Mouse (Mus musculus): ENCODE data around the gene Wfdc3.

Wfdc3 gene

GRCm38 (mm10) chr2:164745843-164746479 lies at the start of gene Wfdc3, which contains the start of gene Dnttip1:
Wfdc3 (minus strand) TSS chr2:164745931.
Dnttip1 (plus strand) TSS chr2:164745983.
- peak; percentile 89 for DNase-seq (ENCODE audit: low read depth, low spot score)

- DNase-seq (ENCODE audit: low read depth, low spot score) = peak; percentile 74
These were observed 48.6 kb upstream of the Wfdc3 start for GRCm38 (mm10) chr2:164794293-164794692.

GRCm38 (mm10) chr2:164793772-164794171 lies 48.0 kb upstream of the Wfdc3 start:
- no peak for DNase-seq (ENCODE audit: low read depth, low spot score)

GRCm38 (mm10) chr2:164793236-164793635 lies 47.5 kb upstream of the Wfdc3 start:
- DNase-seq (ENCODE audit: low read depth, low spot score) = no peak

- no peak for DNase-seq (ENCODE audit: low read depth, low spot score)
These were observed 46.9 kb upstream of the Wfdc3 start for GRCm38 (mm10) chr2:164792400-164793190.

- DNase-seq (ENCODE audit: low read depth, low spot score) = no peak
These were observed 46.1 kb upstream of the Wfdc3 start for GRCm38 (mm10) chr2:164791841-164792261.

GRCm38 (mm10) chr2:164790451-164790850 lies 44.7 kb upstream of the Wfdc3 start:
- no peak for DNase-seq (ENCODE audit: low read depth, low spot score)

GRCm38 (mm10) chr2:164788411-164788810 lies 42.7 kb upstream of the Wfdc3 start:
- DNase-seq (ENCODE audit: low read depth, low spot score) = no peak

- no peak for DNase-seq (ENCODE audit: low read depth, low spot score)
These were observed 42.0 kb upstream of the Wfdc3 start for GRCm38 (mm10) chr2:164787779-164788178.

- no peak for DNase-seq (ENCODE audit: low read depth, low spot score)
These were observed 41.3 kb upstream of the Wfdc3 start for GRCm38 (mm10) chr2:164787032-164787431.

- DNase-seq (ENCODE audit: low read depth, low spot score) = no peak
These were observed 40.7 kb upstream of the Wfdc3 start for GRCm38 (mm10) chr2:164786388-164786885.

GRCm38 (mm10) chr2:164785481-164786387 lies 40.0 kb upstream of the Wfdc3 start, which contains the start of gene Snx21:
Snx21 (plus strand) TSS chr2:164785823.
- peak; percentile 71 for DNase-seq (ENCODE audit: low read depth, low spot score)

- no peak for DNase-seq (ENCODE audit: low read depth, low spot score)
These were observed 39.2 kb upstream of the Wfdc3 start for GRCm38 (mm10) chr2:164784869-164785420.

- DNase-seq (ENCODE audit: low read depth, low spot score) = no peak
These were observed 38.3 kb upstream of the Wfdc3 start for GRCm38 (mm10) chr2:164783926-164784581.

GRCm38 (mm10) chr2:164781876-164782275 lies 36.1 kb upstream of the Wfdc3 start:
- DNase-seq (ENCODE audit: low read depth, low spot score) = no peak

GRCm38 (mm10) chr2:164779481-164780086 lies 33.9 kb upstream of the Wfdc3 start, which contains the start of gene Tnnc2:
Tnnc2 (minus strand) TSS chr2:164779967.
- no peak for DNase-seq (ENCODE audit: low read depth, low spot score)

- DNase-seq (ENCODE audit: low read depth, low spot score) = no peak
These were observed 33.1 kb upstream of the Wfdc3 start for GRCm38 (mm10) chr2:164778809-164779208.

- no peak for DNase-seq (ENCODE audit: low read depth, low spot score)
These were observed 32.2 kb upstream of the Wfdc3 start for GRCm38 (mm10) chr2:164778015-164778287.

GRCm38 (mm10) chr2:164777246-164778014 lies 31.7 kb upstream of the Wfdc3 start:
- no peak for DNase-seq (ENCODE audit: low read depth, low spot score)

GRCm38 (mm10) chr2:164776801-164777200 lies 31.1 kb upstream of the Wfdc3 start:
- DNase-seq (ENCODE audit: low read depth, low spot score) = no peak

Data from embryo, embryonic 11.5 days (tissue).